Mouse (Mus musculus): ENCODE data around the gene Cd48.
"Not testable (repeated sequence)": the region's sequence is repeated elsewhere in the genome, so short reads cannot be mapped to it uniquely, and the experiment has no call there.

Cd48 gene

GRCm38 (mm10) chr1:171648840-171649239 lies 33.0 kb upstream of the Cd48 start:
- Histone ChIP-seq H3K36me3 (ENCODE audit: insufficient read depth, low read length) (no peaks in the 10 kb centered on the region), H3K9me3 (ENCODE audit: low read length) (no peaks in the 10 kb centered on the region), H3K4me1 (replicated peaks; ENCODE audit: low read depth, low read length) (no peaks in the 10 kb centered on the region; the same call in 1 of the 2 replicates), H3K27me3 (ENCODE audit: insufficient read depth, low read length) (no peaks in the 10 kb centered on the region), H3K4me3 (replicated peaks; ENCODE audit: low read length) (no peak overlapping the region)
- TF ChIP-seq NANOG (IDR thresholded peaks at IDR 0.05; ENCODE audit: borderline replicate concordance, low read length) (no peak), CTCF (conservative IDR thresholded peaks at IDR 0.05; ENCODE audit: low read length) (no peak), POU5F1 (IDR thresholded peaks at IDR 0.05; ENCODE audit: borderline replicate concordance, low read length) (no peak)

- Histone ChIP-seq H3K9me3 (ENCODE audit: low read length) (no peaks in the 10 kb centered on the region), H3K36me3 (ENCODE audit: insufficient read depth, low read length) (no peaks in the 10 kb centered on the region), H3K4me3 (replicated peaks; ENCODE audit: low read length) (no peak within 1 kb of the TSS), H3K4me1 (replicated peaks; ENCODE audit: low read depth, low read length) (no peaks in the 10 kb centered on the region; the same call in 1 of the 2 replicates), H3K27me3 (ENCODE audit: insufficient read depth, low read length) (no peaks in the 10 kb centered on the region)
- no peak for TF ChIP-seq CTCF (conservative IDR thresholded peaks at IDR 0.05; ENCODE audit: low read length)
- no peak for TF ChIP-seq POU5F1 (IDR thresholded peaks at IDR 0.05; ENCODE audit: borderline replicate concordance, low read length)
These were observed 29.1 kb upstream of the Cd48 start, which contains the start of gene Slamf7 for GRCm38 (mm10) chr1:171652734-171653133. TSS of gene Slamf7 (minus strand) at chr1:171653035.

- Histone ChIP-seq H3K9me3 (ENCODE audit: low read length) (no peaks in the 10 kb centered on the region), H3K27me3 (ENCODE audit: insufficient read depth, low read length) (no peaks in the 10 kb centered on the region), H3K4me1 (replicated peaks; ENCODE audit: low read depth, low read length) (no peaks in the 10 kb centered on the region), H3K4me3 (replicated peaks; ENCODE audit: low read length) (no peak overlapping the region), H3K36me3 (ENCODE audit: insufficient read depth, low read length) (no peaks in the 10 kb centered on the region)
- TF ChIP-seq NANOG (IDR thresholded peaks at IDR 0.05; ENCODE audit: borderline replicate concordance, low read length) (no peak), CTCF (conservative IDR thresholded peaks at IDR 0.05; ENCODE audit: low read length) (no peak), POU5F1 (IDR thresholded peaks at IDR 0.05; ENCODE audit: borderline replicate concordance, low read length) (no peak)
These were observed 23.2 kb upstream of the Cd48 start for GRCm38 (mm10) chr1:171658561-171658991.

GRCm38 (mm10) chr1:171660423-171660822 lies 21.4 kb upstream of the Cd48 start:
- no peaks in the 10 kb centered on the region for H3K9me3 ChIP-seq (ENCODE audit: low read length)
- H3K36me3 ChIP-seq (ENCODE audit: insufficient read depth, low read length) = no peaks in the 10 kb centered on the region
- H3K27me3 ChIP-seq (ENCODE audit: insufficient read depth, low read length) = no peaks in the 10 kb centered on the region
- H3K4me3 ChIP-seq (replicated peaks; ENCODE audit: low read length) = no peak overlapping the region
- no peaks in the 10 kb centered on the region for H3K4me1 ChIP-seq (replicated peaks; ENCODE audit: low read depth, low read length)
- TF ChIP-seq NANOG (IDR thresholded peaks at IDR 0.05; ENCODE audit: borderline replicate concordance, low read length) (no peak), CTCF (conservative IDR thresholded peaks at IDR 0.05; ENCODE audit: low read length) (no peak), POU5F1 (IDR thresholded peaks at IDR 0.05; ENCODE audit: borderline replicate concordance, low read length) (no peak)

- Histone ChIP-seq H3K4me3 (replicated peaks; ENCODE audit: low read length) (no peak overlapping the region), H3K27me3 (ENCODE audit: insufficient read depth, low read length) (no peaks in the 10 kb centered on the region), H3K9me3 (ENCODE audit: low read length) (no peaks in the 10 kb centered on the region), H3K36me3 (ENCODE audit: insufficient read depth, low read length) (no peaks in the 10 kb centered on the region), H3K4me1 (replicated peaks; ENCODE audit: low read depth, low read length) (no peaks in the 10 kb centered on the region)
- TF ChIP-seq NANOG (IDR thresholded peaks at IDR 0.05; ENCODE audit: borderline replicate concordance, low read length) (no peak), POU5F1 (IDR thresholded peaks at IDR 0.05; ENCODE audit: borderline replicate concordance, low read length) (no peak), CTCF (conservative IDR thresholded peaks at IDR 0.05; ENCODE audit: low read length) (no peak)
These were observed 20.3 kb upstream of the Cd48 start for GRCm38 (mm10) chr1:171661482-171661881.

GRCm38 (mm10) chr1:171663757-171664156 lies 18.1 kb upstream of the Cd48 start:
- Histone ChIP-seq H3K4me3 (replicated peaks; ENCODE audit: low read length) (no peak overlapping the region), H3K36me3 (ENCODE audit: insufficient read depth, low read length) (no peaks in the 10 kb centered on the region), H3K4me1 (replicated peaks; ENCODE audit: low read depth, low read length) (no peaks in the 10 kb centered on the region), H3K9me3 (ENCODE audit: low read length) (peaks cover 7% of the 10 kb centered on the region; the same call in 1 of the 2 replicates), H3K27me3 (ENCODE audit: insufficient read depth, low read length) (no peaks in the 10 kb centered on the region)
- TF ChIP-seq CTCF (conservative IDR thresholded peaks at IDR 0.05; ENCODE audit: low read length) (no peak), NANOG (IDR thresholded peaks at IDR 0.05; ENCODE audit: borderline replicate concordance, low read length) (no peak), POU5F1 (IDR thresholded peaks at IDR 0.05; ENCODE audit: borderline replicate concordance, low read length) (no peak)

- Histone ChIP-seq H3K27me3 (ENCODE audit: insufficient read depth, low read length) (no peaks in the 10 kb centered on the region), H3K9me3 (ENCODE audit: low read length) (peaks cover 7% of the 10 kb centered on the region; the same call in 1 of the 2 replicates), H3K4me3 (replicated peaks; ENCODE audit: low read length) (no peak overlapping the region), H3K36me3 (ENCODE audit: insufficient read depth, low read length) (no peaks in the 10 kb centered on the region), H3K4me1 (replicated peaks; ENCODE audit: low read depth, low read length) (no peaks in the 10 kb centered on the region)
- TF ChIP-seq CTCF (conservative IDR thresholded peaks at IDR 0.05; ENCODE audit: low read length) = no peak
These were observed 15.5 kb upstream of the Cd48 start for GRCm38 (mm10) chr1:171666350-171666749.

GRCm38 (mm10) chr1:171667160-171667559 lies 14.6 kb upstream of the Cd48 start:
- H3K4me3 ChIP-seq (replicated peaks; ENCODE audit: low read length) = no peak overlapping the region
- no peaks in the 10 kb centered on the region for H3K4me1 ChIP-seq (replicated peaks; ENCODE audit: low read depth, low read length)
- no peak for TF ChIP-seq CTCF (conservative IDR thresholded peaks at IDR 0.05; ENCODE audit: low read length)
- no peak for TF ChIP-seq POU5F1 (IDR thresholded peaks at IDR 0.05; ENCODE audit: borderline replicate concordance, low read length)
- no peak for TF ChIP-seq NANOG (IDR thresholded peaks at IDR 0.05; ENCODE audit: borderline replicate concordance, low read length)
- H3K27me3 ChIP-seq (ENCODE audit: insufficient read depth, low read length) = no peaks in the 10 kb centered on the region
- H3K36me3 ChIP-seq (ENCODE audit: insufficient read depth, low read length) = no peaks in the 10 kb centered on the region
- H3K9me3 ChIP-seq (ENCODE audit: low read length) = peaks cover 7% of the 10 kb centered on the region; the same call in 1 of the 2 replicates

GRCm38 (mm10) chr1:171672451-171672850 lies 9.4 kb upstream of the Cd48 start:
- H3K27me3 ChIP-seq (ENCODE audit: insufficient read depth, low read length); H3K36me3 ChIP-seq (ENCODE audit: insufficient read depth, low read length); H3K4me1 ChIP-seq (replicated peaks; ENCODE audit: low read depth, low read length); H3K9me3 ChIP-seq (ENCODE audit: low read length); H3K4me3 ChIP-seq (replicated peaks; ENCODE audit: low read length): not testable (repeated sequence)
